Mouse (Mus musculus) embryonic facial prominence, embryonic 11.5 days (tissue): ENCODE measurements around the gene Ifi27. TPM values are rescaled to one million over a fixed set of nuclear protein-coding genes. Genes with fewer than 3 reads are reported as not detected.

Source experiments
- ATAC-seq: fragments of 200-750 bp; cut with Nextera tagmentation; replicated peaks from 2 replicates; pipeline ENCODE4 v1.8.0; 2017; ENCODE audit warnings: low read depth; ENCODE audit not compliant: insufficient number of reproducible peaks, low FRiP score, low TSS enrichment
- DNase-seq: peaks from one replicate; pipeline ENCODE4 v3.0.0-alpha.2; 2015; ENCODE audit warnings: low spot score
- H3K27ac ChIP-seq: fragments of 300-500 bp; sonication (generic); replicated peaks from 2 replicates; pipeline ENCODE4 v1.5.1; 2014; ENCODE audit warnings: mild to moderate bottlenecking, low read depth, low read length, control low read depth
- H3K27me3 ChIP-seq: fragments of 300-500 bp; sonication (generic); 2 replicates; pipeline ENCODE4 v1.6.1; 2014; ENCODE audit warnings: mild to moderate bottlenecking, low read length, moderate library complexity, mixed read lengths; ENCODE audit not compliant: control insufficient read depth, insufficient read depth
- H3K36me3 ChIP-seq: fragments of 300-500 bp; sonication (generic); replicated peaks from 2 replicates; pipeline ENCODE4 v1.6.1; 2014; ENCODE audit warnings: low read depth, mild to moderate bottlenecking, low read length, moderate library complexity, mixed read lengths; ENCODE audit not compliant: control insufficient read depth, insufficient read depth
- H3K4me1 ChIP-seq: fragments of 300-500 bp; sonication (generic); 2 replicates; pipeline ENCODE4 v1.6.1; 2014; ENCODE audit warnings: low read length, mixed read lengths; ENCODE audit not compliant: control insufficient read depth, insufficient read depth
- H3K4me2 ChIP-seq: fragments of 300-500 bp; sonication (generic); 2 replicates; pipeline ENCODE4 v1.6.1; 2014; ENCODE audit warnings: low read depth, mild to moderate bottlenecking, control low read depth, low read length, moderate library complexity
- H3K4me3 ChIP-seq: fragments of 300-500 bp; sonication (generic); 2 replicates; pipeline ENCODE4 v1.5.1; 2014; ENCODE audit warnings: low read depth, low read length, control low read depth
- H3K9ac ChIP-seq: fragments of 300-500 bp; sonication (generic); replicated peaks from 2 replicates; pipeline ENCODE4 v1.6.1; 2014; ENCODE audit warnings: mild to moderate bottlenecking, control low read depth, low read length
- H3K9me3 ChIP-seq: fragments of 300-500 bp; sonication (generic); replicated peaks from 2 replicates; pipeline ENCODE4 v1.6.1; 2016; ENCODE audit warnings: mild to moderate bottlenecking, low read length, inconsistent platforms, mixed read lengths; ENCODE audit not compliant: control insufficient read depth
- WGBS: fragments of 180-500 bp; shearing (Covaris S2); extraction: QIAGEN DNeasy Blood & Tissue Kit; methylation state at CpG from one replicate; pipeline ENCODE4 v1.1.7; 2014; 5-methylcytosine and 5-hydroxymethylcytosine counted together
- polyA plus RNA-seq: library from polyadenylated mRNA; unstranded; fragments of >200 nt; fragmentation: Nextera tagmentation; extraction: Ambion mirVana; gene quantifications from 2 replicates; pipeline ENCODE4 v1.2.1, GENCODE M21; 2014

The Ifi27 gene
- 3.5 and 3.7 TPM in 2 replicates for polyA plus RNA-seq

GRCm38 (mm10) chr12:103433986-103434731, at the start of gene Ifi27:
TSS of gene Ifi27 (plus strand) at chr12:103434211.
- H3K4me1 ChIP-seq: no peaks in the 10 kb centered on the region
- ATAC-seq (no peak), DNase-seq (no peak)
- H3K27me3 ChIP-seq: no peaks in the 10 kb centered on the region
- H3K36me3 ChIP-seq: no peaks in the 10 kb centered on the region
- no peaks in the 10 kb centered on the region for H3K9me3 ChIP-seq
- H3K27ac ChIP-seq: no peak within 1 kb of the TSS
- no peak within 1 kb of the TSS for H3K9ac ChIP-seq
- H3K4me2 ChIP-seq: no peak within 1 kb of the TSS
- no peak within 1 kb of the TSS for H3K4me3 ChIP-seq
- WGBS: 71% methylated on average over 8 of the region's 8 CpGs

GRCm38 (mm10) chr12:103388505-103389347, 45.3 kb upstream of the Ifi27 start, which contains the start of gene Otub2:
TSS of gene Otub2 (plus strand) at chr12:103388682.
- no peaks in the 10 kb centered on the region for H3K27me3 ChIP-seq
- no peaks in the 10 kb centered on the region for H3K36me3 ChIP-seq
- H3K27ac ChIP-seq: peak within 1 kb of the TSS; percentile 32; the same call in 1 of the 2 replicates
- H3K9ac ChIP-seq: peak within 1 kb of the TSS; percentile 91
- peak within 1 kb of the TSS; percentile 65 for H3K4me2 ChIP-seq
- H3K4me3 ChIP-seq: peak within 1 kb of the TSS; percentile 74
- ATAC-seq (peak; percentile 98), DNase-seq (peak; percentile 97)
- under 1% methylated on average over 57 of the region's 58 CpGs for WGBS
- no peaks in the 10 kb centered on the region for H3K4me1 ChIP-seq
- H3K9me3 ChIP-seq: no peaks in the 10 kb centered on the region

- WGBS: 82% methylated on average over 2 of the region's 2 CpGs
- Histone ChIP-seq H3K4me2 (peak overlapping the region; percentile 65), H3K9ac (peak overlapping the region; percentile 91), H3K27me3 (no peaks in the 10 kb centered on the region), H3K9me3 (no peaks in the 10 kb centered on the region), H3K4me3 (peak overlapping the region; percentile 74), H3K36me3 (no peaks in the 10 kb centered on the region), H3K4me1 (no peaks in the 10 kb centered on the region), H3K27ac (no peak overlapping the region)
- ATAC-seq (no peak), DNase-seq (no peak)
Measured at GRCm38 (mm10) chr12:103389348-103389727, 44.7 kb upstream of the Ifi27 start.

- Histone ChIP-seq H3K4me3 (no peak overlapping the region), H3K4me2 (no peak overlapping the region), H3K9me3 (no peaks in the 10 kb centered on the region), H3K9ac (no peak overlapping the region), H3K27me3 (no peaks in the 10 kb centered on the region), H3K27ac (no peak overlapping the region), H3K4me1 (no peaks in the 10 kb centered on the region), H3K36me3 (no peaks in the 10 kb centered on the region)
- no peak for DNase-seq
- WGBS: 87% methylated on average over 4 of the region's 4 CpGs
- no peak for ATAC-seq
Measured at GRCm38 (mm10) chr12:103389982-103390381, 44.0 kb upstream of the Ifi27 start.

GRCm38 (mm10) chr12:103391098-103391497, 42.9 kb upstream of the Ifi27 start:
- no peaks in the 10 kb centered on the region for H3K27me3 ChIP-seq
- H3K4me3 ChIP-seq: no peak overlapping the region
- 82% methylated on average over 7 of the region's 7 CpGs for WGBS
- no peak overlapping the region for H3K4me2 ChIP-seq
- no peak overlapping the region for H3K27ac ChIP-seq
- no peaks in the 10 kb centered on the region for H3K4me1 ChIP-seq
- no peak overlapping the region for H3K9ac ChIP-seq
- ATAC-seq (no peak), DNase-seq (no peak)
- H3K9me3 ChIP-seq: no peaks in the 10 kb centered on the region
- no peaks in the 10 kb centered on the region for H3K36me3 ChIP-seq

- no peak overlapping the region for H3K9ac ChIP-seq
- no peaks in the 10 kb centered on the region for H3K27me3 ChIP-seq
- DNase-seq (no peak), ATAC-seq (no peak)
- no peak overlapping the region for H3K27ac ChIP-seq
- H3K4me3 ChIP-seq: no peak overlapping the region
- 63% methylated on average over 6 of the region's 6 CpGs for WGBS
- H3K4me1 ChIP-seq: no peaks in the 10 kb centered on the region
- no peak overlapping the region for H3K4me2 ChIP-seq
- H3K36me3 ChIP-seq: no peaks in the 10 kb centered on the region
- H3K9me3 ChIP-seq: no peaks in the 10 kb centered on the region
Measured at GRCm38 (mm10) chr12:103393528-103393927, 40.5 kb upstream of the Ifi27 start.

DNA sequence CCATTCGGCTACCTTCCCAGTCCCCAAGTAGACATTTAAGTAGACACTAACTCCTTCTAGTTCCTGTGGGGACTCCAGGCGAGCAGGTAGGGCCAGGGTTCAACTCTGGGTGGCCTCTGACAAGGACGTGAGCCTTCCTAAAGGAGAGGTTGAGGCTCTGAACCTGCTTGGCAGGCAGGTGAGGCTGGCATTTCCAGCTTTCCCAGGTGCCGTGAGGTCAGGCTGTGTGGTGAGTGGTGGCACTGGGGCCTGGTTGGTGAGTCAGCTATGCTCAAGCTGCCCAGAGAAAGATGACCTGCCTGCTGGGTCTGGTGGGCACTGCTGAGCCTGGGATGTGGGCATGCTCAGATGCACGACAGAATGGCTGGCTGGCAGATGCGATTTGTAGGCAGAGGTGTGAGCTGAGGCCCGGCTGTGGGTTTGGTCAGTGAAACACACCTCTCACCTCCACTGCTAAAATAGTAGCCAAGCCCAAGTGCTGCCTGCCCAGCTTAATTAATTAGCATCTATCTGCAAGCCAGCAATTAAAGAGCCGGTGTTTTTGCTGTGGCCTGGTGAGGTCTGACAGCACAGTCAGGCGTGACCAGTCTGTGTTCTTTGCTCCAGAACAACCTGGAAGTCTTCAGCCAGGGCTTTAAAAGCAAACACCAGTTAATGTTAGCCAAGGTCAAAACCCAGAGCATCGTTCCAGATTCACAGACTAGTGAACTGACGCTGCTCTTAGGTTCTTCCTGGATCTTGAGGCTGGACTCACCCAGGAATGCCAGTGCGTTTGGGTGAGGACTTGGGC, 38.3 kb upstream of the Ifi27 start:
- Histone ChIP-seq H3K36me3 (no peaks in the 10 kb centered on the region), H3K27me3 (no peaks in the 10 kb centered on the region), H3K9me3 (no peaks in the 10 kb centered on the region), H3K4me1 (no peaks in the 10 kb centered on the region), H3K9ac (no peak overlapping the region), H3K4me2 (no peak overlapping the region), H3K27ac (no peak overlapping the region), H3K4me3 (no peak overlapping the region)
- DNase-seq: no peak
- no peak for ATAC-seq
- WGBS: 81% methylated on average over 12 of the region's 12 CpGs
